12 mouse cellular contexts compared by ENCODE assay signal in genomic region chr6:57544866-57545265, GRCm38 (mm10). TPM values are rescaled to one million over a fixed set of nuclear protein-coding genes. Genes with fewer than 3 reads are reported as not detected.
DNase-seq lines count a peak whose midpoint lies in the region; ATAC-seq and TF ChIP-seq lines count a peak whose summit lies in the region.
"Had no signal": no experiment of that assay in that cellular context is flagged by ENCODE, and none has a peak within 500 bp of the region (broad histone marks: within the 10 kb centered on the region; RNA-seq: fewer than 3 reads in every experiment).

No protein-coding gene starts in this region.

- no peaks in the 10 kb centered on the region for H3K36me3 ChIP-seq in forebrain, embryonic 16.5 days (ENCODE audit: control insufficient read depth, insufficient read depth)
- no peaks in the 10 kb centered on the region for H3K36me3 ChIP-seq in forebrain, embryonic 11.5 days (ENCODE audit: control insufficient read depth, insufficient read depth, low read length)
- no peaks in the 10 kb centered on the region for H3K36me3 ChIP-seq in kidney, embryonic 16.5 days (ENCODE audit: insufficient read depth, low read length)
- H3K36me3 ChIP-seq in lung, embryonic 16.5 days (ENCODE audit: control insufficient read depth, insufficient read depth, low read length): no peaks in the 10 kb centered on the region
- no peaks in the 10 kb centered on the region for H3K36me3 ChIP-seq in intestine, postnatal 0 days (ENCODE audit: control insufficient read depth, insufficient read depth)
- H3K36me3 ChIP-seq: lung, embryonic 15.5 days had no signal

- no peak overlapping the region for H3K4me3 ChIP-seq in forebrain, embryonic 16.5 days (replicated peaks; ENCODE audit: low read length)
- no peak overlapping the region for H3K4me3 ChIP-seq in forebrain, embryonic 11.5 days (ENCODE audit: low read depth, low read length)
- no peak overlapping the region for H3K4me3 ChIP-seq in kidney, embryonic 16.5 days (ENCODE audit: low read length)
- H3K4me3 ChIP-seq in lung, embryonic 16.5 days (ENCODE audit: low read length): no peak overlapping the region
- H3K4me3 ChIP-seq in intestine, postnatal 0 days (ENCODE audit: low read depth, low read length): no peak overlapping the region
- H3K4me3 ChIP-seq: erythroblast, embryonic 14.5 days; lung, embryonic 15.5 days; myocyte had no signal

- no peaks in the 10 kb centered on the region for H3K9me3 ChIP-seq in forebrain, embryonic 16.5 days (ENCODE audit: control insufficient read depth, low read length)
- no peaks in the 10 kb centered on the region for H3K9me3 ChIP-seq in forebrain, embryonic 11.5 days (ENCODE audit: control insufficient read depth, low read length)
- H3K9me3 ChIP-seq in kidney, embryonic 16.5 days (ENCODE audit: low read length): no peaks in the 10 kb centered on the region
- no peaks in the 10 kb centered on the region; the same call in 1 of the 2 replicates for H3K9me3 ChIP-seq in lung, embryonic 16.5 days (ENCODE audit: control insufficient read depth, low read length)
- no peaks in the 10 kb centered on the region for H3K9me3 ChIP-seq in intestine, postnatal 0 days (ENCODE audit: control insufficient read depth)
- H3K9me3 ChIP-seq: lung, embryonic 15.5 days had no signal

- DNase-seq in forebrain, embryonic 11.5 days (ENCODE audit: low spot score): no peak
- DNase-seq in kidney, postnatal 25 days: peak; percentile 13 to 41
- DNase-seq in brain, embryonic 18.5 days (ENCODE audit: low read depth, low spot score): peak; percentile 14
- DNase-seq in urinary bladder, postnatal 4 days (ENCODE audit: low spot score in 2 of 2): no peak
- DNase-seq: layer of hippocampus, adult 9-11 months had no signal

- no peaks in the 10 kb centered on the region for H3K27me3 ChIP-seq in forebrain, embryonic 16.5 days (replicated peaks; ENCODE audit: control insufficient read depth, insufficient read depth, low read length)
- H3K27me3 ChIP-seq in forebrain, embryonic 11.5 days (ENCODE audit: control insufficient read depth, insufficient read depth, low read length): no peaks in the 10 kb centered on the region
- H3K27me3 ChIP-seq in kidney, embryonic 16.5 days (ENCODE audit: insufficient read depth, low read length): no peaks in the 10 kb centered on the region
- H3K27me3 ChIP-seq in lung, embryonic 16.5 days (ENCODE audit: control insufficient read depth, insufficient read depth, low read depth, low read length): no peaks in the 10 kb centered on the region
- no peaks in the 10 kb centered on the region for H3K27me3 ChIP-seq in intestine, postnatal 0 days (replicated peaks; ENCODE audit: control insufficient read depth, insufficient read depth, low read length)
- H3K27me3 ChIP-seq: lung, embryonic 15.5 days had no signal

- no peak overlapping the region for H3K27ac ChIP-seq in forebrain, embryonic 16.5 days (ENCODE audit: low read length)
- no peak overlapping the region for H3K27ac ChIP-seq in forebrain, embryonic 11.5 days (ENCODE audit: low read depth, low read length)
- no peak overlapping the region for H3K27ac ChIP-seq in kidney, embryonic 16.5 days (ENCODE audit: low read length)
- no peak overlapping the region for H3K27ac ChIP-seq in lung, embryonic 16.5 days (ENCODE audit: low read length)
- H3K27ac ChIP-seq in intestine, postnatal 0 days (ENCODE audit: low read depth, low read length): no peak overlapping the region
- H3K27ac ChIP-seq: lung, embryonic 15.5 days had no signal

- no peak for TF ChIP-seq CTCF in intestine, postnatal 0 days (IDR thresholded peaks at IDR 0.05; ENCODE audit: low read depth)

- no peak overlapping the region for H3K9ac ChIP-seq in forebrain, embryonic 16.5 days (replicated peaks; ENCODE audit: low read depth, low read length)
- no peak overlapping the region for H3K9ac ChIP-seq in forebrain, embryonic 11.5 days (ENCODE audit: low read length)
- no peak overlapping the region for H3K9ac ChIP-seq in kidney, embryonic 16.5 days (replicated peaks; ENCODE audit: low read length)
- H3K9ac ChIP-seq in lung, embryonic 16.5 days (ENCODE audit: low read length): no peak overlapping the region
- H3K9ac ChIP-seq in intestine, postnatal 0 days (ENCODE audit: low read depth, low read length): no peak overlapping the region
- H3K9ac ChIP-seq: lung, embryonic 15.5 days had no signal

- H3K4me2 ChIP-seq in forebrain, embryonic 16.5 days (ENCODE audit: low read length): no peak overlapping the region
- no peak overlapping the region for H3K4me2 ChIP-seq in forebrain, embryonic 11.5 days (ENCODE audit: low read depth, low read length, severe bottlenecking)
- no peak overlapping the region for H3K4me2 ChIP-seq in kidney, embryonic 16.5 days (replicated peaks; ENCODE audit: low read depth, low read length)
- H3K4me2 ChIP-seq in lung, embryonic 16.5 days (ENCODE audit: low read depth, low read length): no peak overlapping the region
- H3K4me2 ChIP-seq in intestine, postnatal 0 days (replicated peaks; ENCODE audit: low read depth): no peak overlapping the region
- H3K4me2 ChIP-seq: lung, embryonic 15.5 days had no signal

- peak; percentile 49; the same call in 1 of the 2 replicates for ATAC-seq in forebrain, embryonic 16.5 days
- ATAC-seq in forebrain, embryonic 11.5 days (replicated peaks; ENCODE audit: low FRiP score): no peak
- no peak for ATAC-seq in kidney, embryonic 16.5 days (ENCODE audit: low FRiP score, low TSS enrichment)
- peak; percentile 61 for ATAC-seq in lung, embryonic 16.5 days (ENCODE audit: low read depth)
- no peak for ATAC-seq in intestine, postnatal 0 days

- WGBS in forebrain, embryonic 16.5 days: 54% methylated on average over 2 of the region's 2 CpGs
- WGBS in forebrain, embryonic 11.5 days: 77% methylated on average over 2 of the region's 2 CpGs
- 71% methylated on average over 2 of the region's 2 CpGs for WGBS in kidney, embryonic 16.5 days
- 40% methylated on average over 2 of the region's 2 CpGs for WGBS in lung, embryonic 16.5 days
- 63% methylated on average over 2 of the region's 2 CpGs for WGBS in intestine, postnatal 0 days

- no peaks in the 10 kb centered on the region for H3K4me1 ChIP-seq in forebrain, embryonic 16.5 days (replicated peaks; ENCODE audit: control insufficient read depth, insufficient read depth, low read length)
- no peaks in the 10 kb centered on the region for H3K4me1 ChIP-seq in forebrain, embryonic 11.5 days (replicated peaks; ENCODE audit: control insufficient read depth, insufficient read depth, low read length)
- H3K4me1 ChIP-seq in kidney, embryonic 16.5 days (ENCODE audit: insufficient read depth, low read length): no peaks in the 10 kb centered on the region
- H3K4me1 ChIP-seq in lung, embryonic 16.5 days (replicated peaks; ENCODE audit: control insufficient read depth, insufficient read depth, low read length): no peaks in the 10 kb centered on the region
- no peaks in the 10 kb centered on the region for H3K4me1 ChIP-seq in intestine, postnatal 0 days (replicated peaks; ENCODE audit: control insufficient read depth, insufficient read depth, low read length)
- H3K4me1 ChIP-seq: lung, embryonic 15.5 days had no signal

RNA-seq across cellular contexts. Expression of gene Ppm1k, which starts 9.6 kb away (rescaled TPM):
- 8.0 and 8.9 TPM in 2 replicates for polyA plus RNA-seq in forebrain, embryonic 16.5 days (2015; fragmentation: Nextera tagmentation; extraction: Ambion mirVana)
- polyA plus RNA-seq in forebrain, embryonic 11.5 days (2014; fragmentation: Nextera tagmentation; extraction: Ambion mirVana): 6.2 and 6.7 TPM in 2 replicates
- 3.8 and 5.4 TPM in 2 replicates for polyA plus RNA-seq in kidney, embryonic 16.5 days (2015; fragmentation: Nextera tagmentation; extraction: Ambion mirVana)
- 7.6 and 9.4 TPM in 2 replicates for polyA plus RNA-seq in lung, embryonic 16.5 days (2015; fragmentation: Nextera tagmentation; extraction: Ambion mirVana)
- 0.81 and 2.1 TPM in 2 replicates for polyA plus RNA-seq in intestine, postnatal 0 days (2015; fragmentation: Nextera tagmentation; extraction: Ambion mirVana)
- polyA plus RNA-seq: erythroblast, embryonic 14.5 days had no signal

RNA-seq across cellular contexts. Expression of gene Herc6, which starts 35.9 kb away (rescaled TPM):
- 1.1 and 1.2 TPM in 2 replicates for polyA plus RNA-seq in forebrain, embryonic 16.5 days (2015; fragmentation: Nextera tagmentation; extraction: Ambion mirVana)
- polyA plus RNA-seq in forebrain, embryonic 11.5 days (2014; fragmentation: Nextera tagmentation; extraction: Ambion mirVana): 2.7 and 3.4 TPM in 2 replicates
- 3.5 and 4.3 TPM in 2 replicates for polyA plus RNA-seq in kidney, embryonic 16.5 days (2015; fragmentation: Nextera tagmentation; extraction: Ambion mirVana)
- 3.8 and 4.4 TPM in 2 replicates for polyA plus RNA-seq in lung, embryonic 16.5 days (2015; fragmentation: Nextera tagmentation; extraction: Ambion mirVana)
- polyA plus RNA-seq in intestine, postnatal 0 days (2015; fragmentation: Nextera tagmentation; extraction: Ambion mirVana): 3.9 and 4.4 TPM in 2 replicates

Comparison
In these comparisons a context has a peak if more than half of its experiments do, and no peak if none do; other contexts are left out.
1. ATAC-seq: peak in forebrain, embryonic 16.5 days (single experiment) and lung, embryonic 16.5 days (single experiment); none in forebrain, embryonic 11.5 days (single experiment), kidney, embryonic 16.5 days (single experiment) and intestine, postnatal 0 days (single experiment).
2. DNase-seq: peak in kidney, postnatal 25 days (2 of 2) and brain, embryonic 18.5 days (single experiment); none in forebrain, embryonic 11.5 days (single experiment) and urinary bladder, postnatal 4 days (0 of 2).